ENCODE assay signal across 27 mouse cellular contexts in the genomic region with DNA sequence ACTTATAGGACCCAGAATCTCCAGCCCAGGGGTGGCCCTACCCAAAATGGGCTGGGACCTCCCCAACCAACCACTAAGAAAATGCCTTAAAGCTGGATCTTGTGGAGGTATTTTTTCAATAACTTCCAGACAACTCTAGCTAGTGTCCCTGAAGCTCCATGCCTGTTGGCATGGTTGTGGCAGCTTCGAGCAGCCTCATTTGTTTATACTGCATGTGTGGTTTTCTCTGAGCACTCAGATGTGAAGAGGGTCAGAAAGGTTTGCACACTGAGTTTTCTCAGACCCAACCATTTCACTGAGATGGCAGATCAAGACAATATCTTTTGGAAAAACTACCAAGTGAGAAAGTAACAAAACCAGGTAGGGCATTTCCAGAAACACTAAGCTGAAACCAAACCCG. TPM values are rescaled to one million over a fixed set of nuclear protein-coding genes. Genes with fewer than 3 reads are reported as not detected.
"Had no signal": no experiment of that assay in that cellular context is flagged by ENCODE, and none has a peak within 500 bp of the region (broad histone marks: within the 10 kb centered on the region; RNA-seq: fewer than 3 reads in every experiment).

No protein-coding gene starts in this region.

- H3K9me3 ChIP-seq: liver, embryonic 13.5 days; neural tube, embryonic 13.5 days had no signal

- H3K4me3 ChIP-seq: left cerebral cortex, adult 2 months; liver, embryonic 13.5 days; neural tube, embryonic 13.5 days had no signal

- H3K4me1 ChIP-seq: liver, embryonic 13.5 days; neural tube, embryonic 13.5 days had no signal

- H3K27me3 ChIP-seq: liver, embryonic 13.5 days; neural tube, embryonic 13.5 days had no signal

- H3K36me3 ChIP-seq: liver, embryonic 13.5 days; neural tube, embryonic 13.5 days had no signal

- DNase-seq: kidney, adult 2 months; kidney, postnatal 25 days; layer of hippocampus, postnatal 36 days; liver, embryonic 13.5 days; lung, adult 2 months; lung, postnatal 14 days; lung, postnatal 4 days; midbrain, embryonic 14.5 days; right cerebral cortex, postnatal 4 days; thymus, postnatal 25 days had no signal

- H3K27ac ChIP-seq: kidney, postnatal 0 days; left cerebral cortex, adult 2 months; liver, embryonic 13.5 days; neural tube, embryonic 13.5 days had no signal

RNA-seq across cellular contexts. Expression of a gene that starts 6.0 kb away (rescaled TPM):
- polyA plus RNA-seq: midbrain, embryonic 11.5 days had no signal

RNA-seq across cellular contexts. Expression of a gene that starts 36.4 kb away (rescaled TPM):
- total RNA-seq: layer of hippocampus, postnatal 10 days; left cerebral cortex, postnatal 10 days; left cerebral cortex, postnatal 36 days; megakaryocyte-erythroid progenitor cell, adult 5-6 weeks; midbrain, postnatal 0 days had no signal
- polyA plus RNA-seq: neural tube, embryonic 13.5 days had no signal

RNA-seq across cellular contexts. Expression of a gene that starts 54.9 kb away (rescaled TPM):
- total RNA-seq: layer of hippocampus, adult 8-10 months; layer of hippocampus, postnatal 10 days; layer of hippocampus, postnatal 36 days; left cerebral cortex, adult 2 months; left cerebral cortex, postnatal 10 days; left cerebral cortex, postnatal 36 days; megakaryocyte progenitor cell, adult 5-6 weeks; midbrain, postnatal 0 days had no signal
- polyA plus RNA-seq: intestine, embryonic 14.5 days; intestine, postnatal 0 days; kidney, embryonic 14.5 days; kidney, postnatal 0 days; limb, embryonic 11.5 days; lung, embryonic 16.5 days; midbrain, embryonic 11.5 days; midbrain, embryonic 14.5 days; midbrain, postnatal 0 days; neural tube, embryonic 13.5 days; stomach, embryonic 14.5 days had no signal
